Mouse (Mus musculus) cerebellum, adult 18-20 months (tissue): ENCODE measurements around the gene Kcnk7.

Experiments
- DNase-seq, 2 experiments: peaks; one replicate each; pipeline ENCODE4 v3.0.0; 2021

The Kcnk7 gene

GRCm38 (mm10) chr19:5726961-5727578 is 22.9 kb downstream of the Kcnk7 start:
- no peak for DNase-seq

- peak; percentile 86 to 89 for DNase-seq
These were observed 23.5 kb downstream of the Kcnk7 start for GRCm38 (mm10) chr19:5727701-5728100.

- peak; percentile 53 to 68 for DNase-seq
These were observed 24.7 kb downstream of the Kcnk7 start for GRCm38 (mm10) chr19:5728631-5729443.

- peak; percentile 85 to 90 for DNase-seq
These were observed 25.3 kb downstream of the Kcnk7 start, which contains the start of gene Fam89b for GRCm38 (mm10) chr19:5729444-5729815. Gene Fam89b, minus strand, starts transcription at chr19:5729653.

GRCm38 (mm10) chr19:5730314-5731186 is 26.4 kb downstream of the Kcnk7 start:
- peak; percentile 62 to 69 for DNase-seq

- DNase-seq, result peak; percentile 93 to 95
These were observed 27.3 kb downstream of the Kcnk7 start for GRCm38 (mm10) chr19:5731264-5731978.

- DNase-seq, result no peak
These were observed 30.2 kb downstream of the Kcnk7 start for GRCm38 (mm10) chr19:5734325-5734724.

- DNase-seq, result no peak
These were observed 35.3 kb downstream of the Kcnk7 start for GRCm38 (mm10) chr19:5739446-5739845.

- DNase-seq, result peak; percentile 74 to 77
These were observed 36.5 kb downstream of the Kcnk7 start, which contains the start of gene Ltbp3 for GRCm38 (mm10) chr19:5740320-5741317. Gene Ltbp3, plus strand, starts transcription at chr19:5740904.

GRCm38 (mm10) chr19:5741641-5742240 is 37.6 kb downstream of the Kcnk7 start:
- DNase-seq, result peak; percentile 75 to 85

- DNase-seq, result no peak
These were observed 38.1 kb downstream of the Kcnk7 start for GRCm38 (mm10) chr19:5742241-5742641.

- DNase-seq, result peak; percentile 62 to 64
These were observed 39.4 kb downstream of the Kcnk7 start for GRCm38 (mm10) chr19:5743576-5743975.

GRCm38 (mm10) chr19:5745756-5746710 is 41.9 kb downstream of the Kcnk7 start:
- no peak for DNase-seq

GRCm38 (mm10) chr19:5746907-5747363 is 42.8 kb downstream of the Kcnk7 start:
- no peak for DNase-seq

GRCm38 (mm10) chr19:5749476-5749875 is 45.3 kb downstream of the Kcnk7 start:
- DNase-seq, result no peak

GRCm38 (mm10) chr19:5750951-5751350 is 46.8 kb downstream of the Kcnk7 start:
- no peak for DNase-seq

GRCm38 (mm10) chr19:5751742-5752141 is 47.6 kb downstream of the Kcnk7 start:
- DNase-seq, result no peak

GRCm38 (mm10) chr19:5756321-5756985 is 52.3 kb downstream of the Kcnk7 start:
- DNase-seq, result peak in 1 of 2 experiments; percentile 42
